Mouse (Mus musculus) lung, postnatal 0 days (tissue): ENCODE data around the gene Olfr263. TPM values are rescaled to one million over a fixed set of nuclear protein-coding genes. Genes with fewer than 3 reads are reported as not detected.

Experiments used
- ATAC-seq: fragments of 200-750 bp; cut with Nextera tagmentation; 2 replicates; pipeline ENCODE4 v1.8.0; 2017; ENCODE audit warnings: moderate library complexity
- DNase-seq: peaks from one replicate; pipeline ENCODE4 v3.0.0-alpha.2; 2016; ENCODE audit warnings: low spot score
- H3K27ac ChIP-seq: fragments of 300-500 bp; sonication (generic); 2 replicates; pipeline ENCODE4 v1.5.1; 2014; ENCODE audit warnings: antibody characterized with exemption, mild to moderate bottlenecking, low read length, mixed read lengths
- H3K27me3 ChIP-seq: fragments of 300-500 bp; sonication (generic); replicated peaks from 2 replicates; pipeline ENCODE4 v1.6.1; 2014; ENCODE audit warnings: low read length, mixed read lengths; ENCODE audit not compliant: insufficient read depth
- H3K36me3 ChIP-seq: fragments of 300-500 bp; sonication (generic); 2 replicates; pipeline ENCODE4 v1.6.1; 2014; ENCODE audit warnings: low read length, mixed read lengths; ENCODE audit not compliant: insufficient read depth
- H3K4me1 ChIP-seq: fragments of 300-500 bp; sonication (generic); 2 replicates; pipeline ENCODE4 v1.6.1; 2014; ENCODE audit warnings: antibody characterized with exemption, low read depth, low read length, mixed read lengths; ENCODE audit not compliant: insufficient read depth
- H3K4me2 ChIP-seq: fragments of 300-500 bp; sonication (generic); replicated peaks from 2 replicates; pipeline ENCODE4 v1.6.1; 2014; ENCODE audit warnings: low read depth, mild to moderate bottlenecking, low read length, moderate library complexity, mixed read lengths
- H3K4me3 ChIP-seq: fragments of 300-500 bp; sonication (generic); 2 replicates; pipeline ENCODE4 v1.5.1; 2014; ENCODE audit warnings: low read depth, low read length
- H3K9ac ChIP-seq: fragments of 300-500 bp; sonication (generic); replicated peaks from 2 replicates; pipeline ENCODE4 v1.6.1; 2014; ENCODE audit warnings: low read depth, mild to moderate bottlenecking
- H3K9me3 ChIP-seq: fragments of 300-500 bp; sonication (generic); 2 replicates; pipeline ENCODE4 v1.6.1; 2016; ENCODE audit warnings: low read length, mixed read lengths
- CTCF ChIP-seq: IDR thresholded peaks from 2 replicates; pipeline ENCODE4 v1.5.1; 2016; ENCODE audit warnings: antibody characterized with exemption, mild to moderate bottlenecking
- EP300 ChIP-seq: IDR thresholded peaks from 2 replicates; pipeline ENCODE4 v1.6.1; 2016; ENCODE audit warnings: antibody characterized with exemption, mild to moderate bottlenecking, control low read depth
- WGBS: fragments of 180-500 bp; shearing (Covaris S2); extraction: QIAGEN DNeasy Blood & Tissue Kit; methylation state at CpG from one replicate; pipeline ENCODE4 v1.1.7; 2014; 5-methylcytosine and 5-hydroxymethylcytosine counted together
- polyA plus RNA-seq: library from polyadenylated mRNA; unstranded; fragments of >200 nt; fragmentation: Nextera tagmentation; extraction: Ambion mirVana; gene quantifications from 2 replicates; pipeline ENCODE4 v1.2.1, GENCODE M21; 2015

Gene Olfr263
- polyA plus RNA-seq, 1 experiment from 2014 or later = not detected

GRCm38 (mm10) chr13:21171600-21172150 is 42.2 kb downstream of the Olfr263 start:
- H3K27ac ChIP-seq = no peak overlapping the region
- WGBS = under 1% methylated on average over 12 of the region's 12 CpGs
- H3K4me3 ChIP-seq = peak overlapping the region; percentile 33
- no peaks in the 10 kb centered on the region for H3K36me3 ChIP-seq
- DNase-seq (peak; percentile 41), ATAC-seq (no peak)
- H3K9me3 ChIP-seq = no peaks in the 10 kb centered on the region
- H3K9ac ChIP-seq = no peak overlapping the region
- 0 out of 2 replicates have a peak, but pooled peaks cover 3% of the 10 kb centered on the region for H3K4me1 ChIP-seq
- TF ChIP-seq EP300 (no peak), CTCF (peak; percentile 58)
- H3K4me2 ChIP-seq = peak overlapping the region; percentile 58
- no peaks in the 10 kb centered on the region for H3K27me3 ChIP-seq

GRCm38 (mm10) chr13:21172241-21173027 is 43.0 kb downstream of the Olfr263 start:
- H3K4me2 ChIP-seq = peak overlapping the region; percentile 58
- H3K27ac ChIP-seq = peak overlapping the region; percentile 51; the same call in 1 of the 2 replicates
- no peak overlapping the region for H3K9ac ChIP-seq
- H3K4me3 ChIP-seq = peak overlapping the region; percentile 19
- TF ChIP-seq EP300 (peak; percentile 59; the same call in 1 of the 2 replicates), CTCF (peak; percentile 30)
- WGBS = under 1% methylated on average over 16 of the region's 16 CpGs
- peak; percentile 76 for DNase-seq
- no peaks in the 10 kb centered on the region for H3K36me3 ChIP-seq
- 0 out of 2 replicates have a peak, but pooled peaks cover 3% of the 10 kb centered on the region for H3K4me1 ChIP-seq
- H3K9me3 ChIP-seq = no peaks in the 10 kb centered on the region
- ATAC-seq = peak; percentile 47
- H3K27me3 ChIP-seq = no peaks in the 10 kb centered on the region

GRCm38 (mm10) chr13:21173072-21173471 is 43.6 kb downstream of the Olfr263 start:
- no peaks in the 10 kb centered on the region for H3K36me3 ChIP-seq
- no peak overlapping the region for H3K9ac ChIP-seq
- peak overlapping the region; percentile 19 for H3K4me3 ChIP-seq
- H3K9me3 ChIP-seq = no peaks in the 10 kb centered on the region
- peak; percentile 66 for ATAC-seq
- DNase-seq = peak; percentile 94
- no peaks in the 10 kb centered on the region for H3K27me3 ChIP-seq
- 0 out of 2 replicates have a peak, but pooled peaks cover 3% of the 10 kb centered on the region for H3K4me1 ChIP-seq
- H3K27ac ChIP-seq = peak overlapping the region; percentile 51; the same call in 1 of the 2 replicates
- peak overlapping the region; percentile 42 for H3K4me2 ChIP-seq
- under 1% methylated on average over 11 of the region's 11 CpGs for WGBS
- TF ChIP-seq EP300 (0 out of 2 replicates have a peak, but pooled peaks have one; percentile 13), CTCF (peak; percentile 8; the same call in 1 of the 2 replicates)

GRCm38 (mm10) chr13:21176733-21177132 is 47.3 kb downstream of the Olfr263 start:
- no peak for DNase-seq
- Histone ChIP-seq H3K4me2 (no peak overlapping the region), H3K4me1 (peaks cover 5% of the 10 kb centered on the region; the same call in 1 of the 2 replicates), H3K9me3 (no peaks in the 10 kb centered on the region), H3K27me3 (no peaks in the 10 kb centered on the region), H3K36me3 (no peaks in the 10 kb centered on the region), H3K4me3 (no peak overlapping the region), H3K27ac (no peak overlapping the region), H3K9ac (no peak overlapping the region)
- TF ChIP-seq EP300 (no peak), CTCF (no peak)
- ATAC-seq = no peak
- WGBS = 77% methylated on average over 11 of the region's 11 CpGs

- Histone ChIP-seq H3K9me3 (no peaks in the 10 kb centered on the region), H3K4me1 (peaks cover 11% of the 10 kb centered on the region; the same call in 1 of the 2 replicates), H3K9ac (no peak overlapping the region), H3K27ac (no peak overlapping the region), H3K36me3 (0 out of 2 replicates have a peak, but pooled peaks cover 3% of the 10 kb centered on the region), H3K4me2 (no peak overlapping the region), H3K4me3 (no peak overlapping the region), H3K27me3 (no peaks in the 10 kb centered on the region)
- WGBS = 31% methylated on average over 5 of the region's 5 CpGs
- TF ChIP-seq EP300 (no peak), CTCF (no peak; the same call in 1 of the 2 replicates)
- DNase-seq (peak; percentile 22), ATAC-seq (no peak)
These were observed 48.2 kb downstream of the Olfr263 start for GRCm38 (mm10) chr13:21177657-21178056.

GRCm38 (mm10) chr13:21178364-21178763 is 48.9 kb downstream of the Olfr263 start:
- Histone ChIP-seq H3K9me3 (no peaks in the 10 kb centered on the region), H3K4me2 (no peak overlapping the region), H3K27ac (no peak overlapping the region), H3K4me1 (peaks cover 11% of the 10 kb centered on the region; the same call in 1 of the 2 replicates), H3K9ac (no peak overlapping the region), H3K36me3 (0 out of 2 replicates have a peak, but pooled peaks cover 3% of the 10 kb centered on the region), H3K4me3 (no peak overlapping the region), H3K27me3 (no peaks in the 10 kb centered on the region)
- ATAC-seq = no peak
- no peak for DNase-seq
- WGBS = 77% methylated on average over 5 of the region's 5 CpGs
- TF ChIP-seq EP300 (no peak), CTCF (no peak)
